Mouse (Mus musculus) CH12.LX (cell line): Measurements from ENCODE around the gene Jarid2. TPM values are rescaled to one million over a fixed set of nuclear protein-coding genes. Genes with fewer than 3 reads are reported as not detected.

Experiments
- DNase-seq: peaks from one replicate; pipeline ENCODE4 v3.0.0-alpha.2; 2013; ENCODE audit errors: extremely low read depth
- H3K27ac ChIP-seq: 2 replicates; pipeline ENCODE4 v1.5.1; 2012; ENCODE audit warnings: low read depth, mild to moderate bottlenecking, control low read depth, moderate library complexity; ENCODE audit not compliant: insufficient read depth
- H3K27me3 ChIP-seq: replicated peaks from 2 replicates; pipeline ENCODE3; 2012; ENCODE audit warnings: inconsistent platforms
- H3K36me3 ChIP-seq, 2 experiments: replicated peaks in 1 of 2; 2 replicates each; pipeline versions ENCODE3 to v1.6.1; 2012; ENCODE audit warnings: inconsistent platforms in 1 of 2, low read length in 1 of 2, mild to moderate bottlenecking in 1 of 2, mixed read lengths in 1 of 2, moderate library complexity in 1 of 2; ENCODE audit not compliant: control insufficient read depth in 1 of 2, insufficient read depth in 1 of 2
- H3K4me1 ChIP-seq, 2 experiments: 2 replicates each; pipeline ENCODE4 v1.6.1; 2012; ENCODE audit warnings: inconsistent platforms in 1 of 2, moderate library complexity in 1 of 2; ENCODE audit not compliant: insufficient read depth in 2 of 2, control insufficient read depth in 1 of 2
- H3K4me2 ChIP-seq: 2 replicates; pipeline ENCODE4 v1.6.1; 2012; ENCODE audit warnings: low read depth, mild to moderate bottlenecking, control low read depth; ENCODE audit not compliant: poor library complexity, insufficient read depth, severe bottlenecking
- H3K4me3 ChIP-seq, 3 experiments: fragments of 150-350 bp in 1 of 3; sonication (generic) in 1 of 3; replicated peaks in 1 of 3; 2 replicates each; pipeline versions ENCODE3 to v1.5.1; 2011 to 2012; ENCODE audit warnings: low read depth in 2 of 3, low read length in 2 of 3, mild to moderate bottlenecking in 2 of 3, moderate library complexity in 2 of 3, control low read depth in 1 of 3, improper control_type of control experiment in 1 of 3, inconsistent platforms in 1 of 3, mixed read lengths in 1 of 3; ENCODE audit not compliant: poor library complexity in 1 of 3
- H3K79me2 ChIP-seq: replicated peaks from 2 replicates; pipeline ENCODE4 v1.6.1; 2012; ENCODE audit warnings: mild to moderate bottlenecking, moderate library complexity; ENCODE audit not compliant: control insufficient read depth, poor library complexity, insufficient read depth, severe bottlenecking; ENCODE audit errors: extremely low read depth
- H3K9ac ChIP-seq: 2 replicates; pipeline ENCODE4 v1.6.1; 2012; ENCODE audit warnings: low read depth, mild to moderate bottlenecking, control low read depth, moderate library complexity; ENCODE audit not compliant: insufficient read depth
- H3K9me3 ChIP-seq: replicated peaks from 2 replicates; pipeline ENCODE3; 2012; ENCODE audit warnings: low read length, inconsistent platforms, mixed read lengths
- CHD2 ChIP-seq: IDR thresholded peaks from 2 replicates; pipeline ENCODE4 v1.6.1; 2011; ENCODE audit warnings: low read length, improper control_type of control experiment
- ETS1 ChIP-seq: conservative IDR thresholded peaks from 2 replicates; pipeline ENCODE4 v1.6.1; 2012; ENCODE audit warnings: low read depth, mild to moderate bottlenecking, inconsistent platforms, low read length, improper control_type of control experiment, moderate library complexity
- JUND ChIP-seq: conservative IDR thresholded peaks from 2 replicates; pipeline ENCODE4 v1.6.1; 2011; ENCODE audit warnings: low read depth, low read length, improper control_type of control experiment
- MAZ ChIP-seq: IDR thresholded peaks from 2 replicates; pipeline ENCODE4 v1.6.1; 2012; ENCODE audit warnings: low read depth, mild to moderate bottlenecking, inconsistent platforms, low read length, improper control_type of control experiment, moderate library complexity
- NRF1 ChIP-seq: IDR thresholded peaks from 2 replicates; pipeline ENCODE4 v1.6.1; 2014; ENCODE audit warnings: low read depth, mild to moderate bottlenecking, inconsistent platforms, low read length, improper control_type of control experiment, moderate library complexity
- POLR2AphosphoS2 ChIP-seq: IDR thresholded peaks from 2 replicates; pipeline ENCODE4 v1.6.1; 2011; ENCODE audit warnings: low read depth, low read length, improper control_type of control experiment
- RAD21 ChIP-seq: IDR thresholded peaks from 2 replicates; pipeline ENCODE4 v1.6.1; 2011; ENCODE audit warnings: low read depth, mild to moderate bottlenecking, low read length, improper control_type of control experiment, moderate library complexity
- SMC3 ChIP-seq: IDR thresholded peaks from 2 replicates; pipeline ENCODE4 v1.6.1; 2011; ENCODE audit warnings: low read depth, low read length, improper control_type of control experiment
- USF1 ChIP-seq: IDR thresholded peaks from 2 replicates; pipeline ENCODE4 v1.6.1; 2014; ENCODE audit warnings: low read depth, mild to moderate bottlenecking, inconsistent platforms, low read length, improper control_type of control experiment
- ZC3H11A ChIP-seq: IDR thresholded peaks from 2 replicates; pipeline ENCODE4 v1.6.1; 2012; ENCODE audit warnings: low read depth, mild to moderate bottlenecking, inconsistent platforms, low read length, improper control_type of control experiment
- ZKSCAN1 ChIP-seq: IDR thresholded peaks from 2 replicates; pipeline ENCODE4 v1.6.1; 2012; ENCODE audit warnings: low read depth, inconsistent platforms, low read length, improper control_type of control experiment, borderline replicate concordance
- dilution Hi-C: fragments of 300-500 bp; cut with MboI; formaldehyde crosslinking; loops from 2 replicates; pipeline ENCODE4 v1.14.3; 2020; ENCODE audit warnings: low sequenced_read_pairs; ENCODE audit not compliant: extremely low pct_unique_long_range_greater_than_20kb, extremely low pct_ligation_motif_present
- in situ Hi-C: fragments of 300-500 bp; cut with MboI; formaldehyde crosslinking; loops from 3 replicates; pipeline ENCODE4 v1.14.3; 2019; ENCODE audit warnings: low sequenced_read_pairs, low pct_ligation_motif_present, low pct_unique_long_range_greater_than_20kb, mixed read lengths
- polyA plus RNA-seq: library from polyadenylated mRNA; unstranded; fragments of >175 nt; gene quantifications from 2 replicates; pipeline ENCODE4 v1.2.1, GENCODE M21; 2012; ENCODE audit warnings: low read depth; ENCODE audit not compliant: insufficient read length
- total RNA-seq, 2 experiments: library from RNA; depleted of rRNA; stranded (reverse); fragments of 300-350 nt in 1 of 2; fragments of >200 nt in 1 of 2; gene quantifications; 2 replicates each; pipeline ENCODE4 v1.2.3; 2012 to 2014

Gene Jarid2
- total and polyA plus RNA-seq, 3 experiments = 4.5 to 10.9 (median 7.8) TPM

- in situ Hi-C loops = no loop called here
Observed at GRCm38 (mm10) chr13:44960542-44961291, 231.4 kb downstream of the Jarid2 start.

More at GRCm38 (mm10) chr13:44960542-44961291, 231.4 kb downstream of the Jarid2 start:
- dilution Hi-C loops = no loop called here
- Histone ChIP-seq H3K9ac (no peak overlapping the region), H3K4me2 (no peak overlapping the region), H3K27ac (no peak overlapping the region), H3K79me2 (no peaks in the 10 kb centered on the region; the same call in 1 of the 2 replicates), H3K36me3 (peaks cover 4 to 66% of the 10 kb centered on the region in 2 experiments), H3K4me3 (no peak overlapping the region), H3K9me3 (no peaks in the 10 kb centered on the region)
- TF ChIP-seq JUND = no peak
- TF ChIP-seq ZKSCAN1 = no peak
- no peak for TF ChIP-seq NRF1
- no peak for TF ChIP-seq USF1
- TF ChIP-seq ZC3H11A = no peak
- no peak for TF ChIP-seq CHD2
- no peak for TF ChIP-seq POLR2AphosphoS2
- no peak for TF ChIP-seq ETS1
- no peak for TF ChIP-seq SMC3
- no peak for TF ChIP-seq MAZ
- no peak for TF ChIP-seq RAD21
- TF ChIP-seq, all 38 proteins: peak for 0
- H3K27me3 ChIP-seq = no peaks in the 10 kb centered on the region
- DNase-seq = no peak
- H3K4me1 ChIP-seq = no peaks in the 10 kb centered on the region
